Mouse (Mus musculus): ENCODE measurements at regions not wholly inside any gene's neighbourhood (a gene's known extent, or its start where the extent isn't known, plus 50 kb on each side); places are given as distances from the start of the nearest gene placed in this dataset.
A peak's percentile ranks its signal among the peaks of the same experiment; 100 is the strongest.

GRCm38 (mm10) chr9:17664113-17664512 lies 627.8 kb upstream of the Chordc1 start:
- no peak for TF ChIP-seq POLR2A (IDR thresholded peaks at IDR 0.05; ENCODE audit: low read depth, low read length)
- TF ChIP-seq CTCF (conservative IDR thresholded peaks at IDR 0.05; ENCODE audit: insufficient read depth, insufficient read length, low read depth, low read length): no peak
- no peak overlapping the region for H3K27ac ChIP-seq (ENCODE audit: insufficient read depth, low read depth, low read length)
- no peaks in the 10 kb centered on the region for H3K27me3 ChIP-seq (replicated peaks; ENCODE audit: control insufficient read depth, insufficient read depth, low read length)
- no peak for DNase-seq
- no peak overlapping the region for H3K4me3 ChIP-seq (ENCODE audit: insufficient read depth, low read depth, low read length)
- H3K4me1 ChIP-seq (ENCODE audit: control insufficient read depth, insufficient read depth, low read length): no peaks in the 10 kb centered on the region
- no peaks in the 10 kb centered on the region for H3K36me3 ChIP-seq (ENCODE audit: control insufficient read depth, insufficient read depth, low read length)
- WGBS: 18% methylated on average over 1 of the region's 1 CpGs

DNA sequence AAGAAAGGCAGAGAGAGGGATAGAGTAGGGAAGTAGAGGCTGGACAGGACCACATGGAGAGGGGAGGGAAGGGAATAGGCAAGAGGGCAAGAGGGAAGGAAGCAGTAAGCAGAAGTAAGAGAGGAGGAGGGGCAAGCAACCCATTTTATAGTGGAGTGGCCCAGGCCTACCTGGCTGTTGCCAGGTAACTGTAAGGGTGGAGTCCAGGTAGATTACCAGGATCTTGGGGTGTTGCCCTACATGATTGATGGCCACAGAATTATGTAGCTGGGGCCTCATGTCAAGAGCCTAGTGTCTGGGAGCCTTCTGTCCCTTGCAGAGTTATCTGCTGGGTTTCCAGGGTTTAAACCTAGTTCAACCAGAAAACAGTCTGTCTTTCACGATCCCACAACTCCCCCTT lies 623.7 kb upstream of the Chordc1 start:
- no peak for DNase-seq
- no peaks in the 10 kb centered on the region for H3K27me3 ChIP-seq (replicated peaks; ENCODE audit: control insufficient read depth, insufficient read depth, low read length)
- H3K4me1 ChIP-seq (ENCODE audit: control insufficient read depth, insufficient read depth, low read length): no peaks in the 10 kb centered on the region
- no peak overlapping the region for H3K4me3 ChIP-seq (ENCODE audit: insufficient read depth, low read depth, low read length)
- H3K27ac ChIP-seq (ENCODE audit: insufficient read depth, low read depth, low read length): no peak overlapping the region
- no peaks in the 10 kb centered on the region for H3K36me3 ChIP-seq (ENCODE audit: control insufficient read depth, insufficient read depth, low read length)
- WGBS: 74% methylated on average over 1 of the region's 1 CpGs
- TF ChIP-seq POLR2A (IDR thresholded peaks at IDR 0.05; ENCODE audit: low read depth, low read length) (no peak), CTCF (conservative IDR thresholded peaks at IDR 0.05; ENCODE audit: insufficient read depth, insufficient read length, low read depth, low read length) (no peak)

DNA sequence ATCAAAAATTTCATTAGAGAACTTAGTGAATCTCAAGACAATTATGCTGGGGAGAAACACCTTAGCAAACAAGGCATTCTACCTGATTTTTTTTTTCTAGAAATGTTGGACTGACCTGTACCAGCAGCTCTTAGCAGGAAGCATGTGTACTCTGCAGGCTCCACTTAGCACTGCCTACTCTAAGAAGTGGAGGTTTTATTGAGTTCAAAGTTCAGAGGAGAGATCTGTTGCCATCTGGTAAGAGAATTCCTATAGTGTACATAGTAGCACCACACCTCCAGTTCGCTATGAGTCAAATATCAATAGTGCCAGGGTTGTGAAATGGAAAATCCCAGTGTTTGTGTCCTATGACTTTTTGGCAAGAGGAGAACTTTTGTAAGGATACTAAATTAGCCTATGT lies 616.4 kb upstream of the Chordc1 start:
- Histone ChIP-seq H3K4me1 (ENCODE audit: control insufficient read depth, insufficient read depth, low read length) (no peaks in the 10 kb centered on the region), H3K36me3 (ENCODE audit: control insufficient read depth, insufficient read depth, low read length) (no peaks in the 10 kb centered on the region), H3K27me3 (replicated peaks; ENCODE audit: control insufficient read depth, insufficient read depth, low read length) (no peaks in the 10 kb centered on the region), H3K4me3 (ENCODE audit: insufficient read depth, low read depth, low read length) (no peak overlapping the region), H3K27ac (ENCODE audit: insufficient read depth, low read depth, low read length) (no peak overlapping the region)
- 58% methylated on average over 1 of the region's 1 CpGs for WGBS
- TF ChIP-seq POLR2A (IDR thresholded peaks at IDR 0.05; ENCODE audit: low read depth, low read length) (no peak), CTCF (conservative IDR thresholded peaks at IDR 0.05; ENCODE audit: insufficient read depth, insufficient read length, low read depth, low read length) (no peak)
- DNase-seq: peak; percentile 0
